Comparison of ENCODE assay signal across 8 mouse cellular contexts in the genomic region with DNA sequence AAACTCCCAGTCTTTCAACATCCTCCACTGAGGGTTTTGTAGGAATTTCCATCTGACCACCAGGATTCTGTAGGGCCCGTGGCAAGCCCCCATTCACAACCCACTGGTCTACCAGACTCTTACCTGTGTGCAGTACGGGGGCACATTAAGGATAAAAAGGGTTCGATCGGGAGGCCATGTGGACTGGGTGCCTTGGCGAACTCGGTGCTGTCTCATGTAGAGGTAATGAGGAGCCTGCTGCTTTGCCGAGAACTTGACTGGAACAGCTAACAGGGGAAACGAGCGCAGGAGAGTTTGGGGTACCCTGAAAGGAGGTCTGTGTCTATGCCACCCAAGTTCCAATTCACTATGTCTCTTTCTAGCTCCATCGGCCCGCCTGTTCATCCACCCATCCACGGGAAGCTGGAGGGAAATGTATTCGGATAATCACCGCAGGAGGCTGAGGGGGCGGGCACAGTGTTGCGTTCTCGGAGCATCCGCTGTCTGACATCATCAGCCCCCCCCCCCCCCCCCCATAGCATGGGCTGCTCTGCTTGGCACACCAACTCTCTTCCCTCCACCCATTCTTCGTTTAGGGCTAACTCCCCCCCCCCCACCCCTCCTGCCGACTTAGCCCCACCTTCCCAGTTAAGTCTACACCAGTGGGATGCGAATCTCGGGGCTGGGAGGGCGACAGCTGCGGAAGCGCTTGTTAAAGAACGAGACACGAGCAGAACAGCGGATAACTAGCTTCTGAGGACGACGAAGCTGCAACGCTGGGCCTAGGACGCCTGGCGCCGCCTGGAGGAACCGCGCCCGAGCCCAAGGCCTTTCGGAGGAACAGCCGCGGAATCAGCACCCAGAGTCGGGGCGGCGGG. TPM values are rescaled to one million over a fixed set of nuclear protein-coding genes. Genes with fewer than 3 reads are reported as not detected.
DNase-seq lines count a peak whose midpoint lies in the region; ATAC-seq lines count a peak whose summit lies in the region.

No protein-coding gene starts in this region.

- H3K36me3 ChIP-seq in heart, embryonic 15.5 days: peaks cover 41% of the 10 kb centered on the region

- no peaks in the 10 kb centered on the region for H3K9me3 ChIP-seq in heart, embryonic 15.5 days (replicated peaks)

- H3K4me1 ChIP-seq in heart, embryonic 15.5 days (replicated peaks): peaks cover 12% of the 10 kb centered on the region

- ATAC-seq in CD4-positive, CD25-positive, alpha-beta regulatory T cell, adult 4 months: peak; percentile 77
- peak; percentile 37 for ATAC-seq in heart, embryonic 15.5 days (replicated peaks; ENCODE audit: insufficient number of reproducible peaks, insufficient read depth, low FRiP score, low read depth)

- H3K27ac ChIP-seq in heart, embryonic 15.5 days: peak overlapping the region; percentile 79

- H3K27me3 ChIP-seq in heart, embryonic 15.5 days: no peaks in the 10 kb centered on the region

- H3K4me2 ChIP-seq in heart, embryonic 15.5 days: peak overlapping the region; percentile 82

- peak; percentile 34 for DNase-seq in adipocyte (ENCODE audit: low spot score)
- DNase-seq in embryo, embryonic 11.5 days (ENCODE audit: low read depth, low spot score): peak; percentile 24
- peak; percentile 61 for DNase-seq in layer of hippocampus, adult 9-11 months
- DNase-seq in lung, postnatal 14 days: peak; percentile 43
- DNase-seq in right cerebral cortex, adult 2 months (ENCODE audit: low spot score in 2 of 2): peak; percentile 78 to 82
- no peak for DNase-seq in urinary bladder, adult 2 months (ENCODE audit: low spot score)

- peak overlapping the region; percentile 98 for H3K4me3 ChIP-seq in heart, embryonic 15.5 days

- H3K9ac ChIP-seq in heart, embryonic 15.5 days: peak overlapping the region; percentile 84

- 4% methylated on average over 42 of the region's 43 CpGs for WGBS in heart, embryonic 15.5 days

RNA-seq across cellular contexts. Expression of a gene that starts 0.7 kb away (rescaled TPM):
- 10 to 100 TPM; 75.7 to 97.2 TPM for polyA plus RNA-seq in CD4-positive, CD25-positive, alpha-beta regulatory T cell, adult 4 months (2017; shearing (Covaris generic))
- polyA plus RNA-seq in heart, embryonic 15.5 days (2015; fragmentation: Nextera tagmentation; extraction: Ambion mirVana): 35.0 and 42.6 TPM in 2 replicates
- polyA plus RNA-seq in urinary bladder, adult 2 months (2012; rRNA removed): 56.1 and 60.9 TPM in 2 replicates

RNA-seq across cellular contexts. Expression of a gene that starts 27.2 kb away (rescaled TPM):
- 100 to 1,000 TPM; 168 to 222 TPM for polyA plus RNA-seq in CD4-positive, CD25-positive, alpha-beta regulatory T cell, adult 4 months (2017; shearing (Covaris generic))
- polyA plus RNA-seq in heart, embryonic 15.5 days (2015; fragmentation: Nextera tagmentation; extraction: Ambion mirVana): 59.0 and 83.2 TPM in 2 replicates
- 60.9 and 64.6 TPM in 2 replicates for polyA plus RNA-seq in urinary bladder, adult 2 months (2012; rRNA removed)

RNA-seq across cellular contexts. Expression of a gene that starts 32.6 kb away (rescaled TPM):
- 10 to 100 TPM; 81.9 to 88.8 TPM for polyA plus RNA-seq in CD4-positive, CD25-positive, alpha-beta regulatory T cell, adult 4 months (2017; shearing (Covaris generic))
- polyA plus RNA-seq in heart, embryonic 15.5 days (2015; fragmentation: Nextera tagmentation; extraction: Ambion mirVana): 61.5 and 66.3 TPM in 2 replicates
- polyA plus RNA-seq in urinary bladder, adult 2 months (2012; rRNA removed): 48.2 and 70.3 TPM in 2 replicates

RNA-seq across cellular contexts. Expression of a gene that starts 50.5 kb away (rescaled TPM):
- polyA plus RNA-seq in CD4-positive, CD25-positive, alpha-beta regulatory T cell, adult 4 months (2017; shearing (Covaris generic)): 100 to 1,000 TPM in 1 of 2 experiments, 10 to 100 TPM in 1; 62.0 to 116 TPM
- 114 and 155 TPM in 2 replicates for polyA plus RNA-seq in heart, embryonic 15.5 days (2015; fragmentation: Nextera tagmentation; extraction: Ambion mirVana)
- 131 and 197 TPM in 2 replicates for polyA plus RNA-seq in urinary bladder, adult 2 months (2012; rRNA removed)
